Mouse (Mus musculus) embryo, embryonic 11.5 days (tissue): ENCODE measurements around the gene Clps.

Experiments used
- DNase-seq: peaks from one replicate; pipeline ENCODE4 v3.0.0-alpha.2; 2012; ENCODE audit warnings: low read depth, low spot score

The Clps gene

GRCm38 (mm10) chr17:28553040-28553793, 7.3 kb downstream of the Clps start:
- peak; percentile 59 for DNase-seq

GRCm38 (mm10) chr17:28549111-28549510, 11.5 kb downstream of the Clps start, which contains the start of gene Clpsl2:
Gene Clpsl2, plus strand, starts transcription at chr17:28549411.
- DNase-seq, result no peak

GRCm38 (mm10) chr17:28548550-28548949, 12.0 kb downstream of the Clps start:
- DNase-seq, result no peak

GRCm38 (mm10) chr17:28546925-28547324, 13.6 kb downstream of the Clps start:
- DNase-seq, result no peak

- DNase-seq, result no peak
Measured at GRCm38 (mm10) chr17:28537881-28538280, 22.7 kb downstream of the Clps start.

GRCm38 (mm10) chr17:28533327-28533726, 27.2 kb downstream of the Clps start:
- no peak for DNase-seq

- no peak for DNase-seq
Measured at GRCm38 (mm10) chr17:28532557-28532956, 28.0 kb downstream of the Clps start.

- DNase-seq, result no peak
Measured at GRCm38 (mm10) chr17:28531946-28532345, 28.6 kb downstream of the Clps start.

- no peak for DNase-seq
Measured at GRCm38 (mm10) chr17:28530506-28530905, 30.1 kb downstream of the Clps start, which contains the start of gene Armc12. Gene Armc12, plus strand, starts transcription at chr17:28530806.

- DNase-seq, result no peak
Measured at GRCm38 (mm10) chr17:28529116-28529515, 31.4 kb downstream of the Clps start.

GRCm38 (mm10) chr17:28528043-28528351, 32.6 kb downstream of the Clps start:
- peak; percentile 64 for DNase-seq

GRCm38 (mm10) chr17:28527184-28528042, 33.2 kb downstream of the Clps start:
- no peak for DNase-seq

- no peak for DNase-seq
Measured at GRCm38 (mm10) chr17:28524831-28525430, 35.6 kb downstream of the Clps start.

- no peak for DNase-seq
Measured at GRCm38 (mm10) chr17:28524009-28524695, 36.4 kb downstream of the Clps start.

GRCm38 (mm10) chr17:28523355-28524008, 37.1 kb downstream of the Clps start:
- no peak for DNase-seq

- DNase-seq, result peak; percentile 69
Measured at GRCm38 (mm10) chr17:28522623-28523354, 37.8 kb downstream of the Clps start.

GRCm38 (mm10) chr17:28521920-28522319, 38.6 kb downstream of the Clps start:
- DNase-seq, result no peak

- DNase-seq, result no peak
Measured at GRCm38 (mm10) chr17:28521071-28521726, 39.4 kb downstream of the Clps start.

GRCm38 (mm10) chr17:28520561-28520960, 40.0 kb downstream of the Clps start:
- no peak for DNase-seq

- DNase-seq, result no peak
Measured at GRCm38 (mm10) chr17:28519827-28520226, 40.7 kb downstream of the Clps start.
